Mouse (Mus musculus): ENCODE results near the gene Atr. TPM values are rescaled to one million over a fixed set of nuclear protein-coding genes. Genes with fewer than 3 reads are reported as not detected.

The Atr gene
- 7.8 and 9.1 TPM in 2 replicates for polyA plus RNA-seq (2015; fragmentation: Nextera tagmentation; extraction: Ambion mirVana)

GRCm38 (mm10) chr9:95857414-95858026 is at the start of gene Atr:
Gene Atr (plus strand): TSS chr9:95857597.

GRCm38 (mm10) chr9:95844825-95845460 is 12.5 kb upstream of the Atr start, which contains the start of gene Pls1:
Gene Pls1 (minus strand): TSS chr9:95845311.

GRCm38 (mm10) chr9:95954585-95955461 is 97.4 kb downstream of the Atr start, which contains the start of gene Xrn1:
Gene Xrn1 (plus strand): TSS chr9:95954760.

Other genes starting within 250 kb of the Atr start
- gene Pcolce2, start 220.0 kb upstream of the Atr start, polyA plus RNA-seq (2015; fragmentation: Nextera tagmentation; extraction: Ambion mirVana) = 2.9 and 4.0 TPM in 2 replicates
- gene Trpc1, start 107.2 kb upstream of the Atr start, polyA plus RNA-seq (2015; fragmentation: Nextera tagmentation; extraction: Ambion mirVana) = 10.0 and 11.6 TPM in 2 replicates
- gene Pls1, start 12.3 kb upstream of the Atr start, polyA plus RNA-seq (2015; fragmentation: Nextera tagmentation; extraction: Ambion mirVana) = 1.9 and 2.0 TPM in 2 replicates
- 13.5 and 13.7 TPM in 2 replicates for gene Xrn1, start 97.2 kb downstream of the Atr start, polyA plus RNA-seq (2015; fragmentation: Nextera tagmentation; extraction: Ambion mirVana)